Mouse (Mus musculus) C3H10T1/2 (cell line): ENCODE data around the gene Synj2bp. TPM values are rescaled to one million over a fixed set of nuclear protein-coding genes. Genes with fewer than 3 reads are reported as not detected.

Source experiments
- polyA plus RNA-seq, 2 experiments: library from polyadenylated mRNA; unstranded; fragments of >200 nt; fragmentation: generic; extraction: Trizol; gene quantifications; one replicate each; pipeline ENCODE4 v1.2.1; 2012; ENCODE audit warnings: missing spikeins in 2 of 2

The Synj2bp gene
- 1 to 10 TPM; 4.7 to 9.7 TPM for polyA plus RNA-seq

DNA sequence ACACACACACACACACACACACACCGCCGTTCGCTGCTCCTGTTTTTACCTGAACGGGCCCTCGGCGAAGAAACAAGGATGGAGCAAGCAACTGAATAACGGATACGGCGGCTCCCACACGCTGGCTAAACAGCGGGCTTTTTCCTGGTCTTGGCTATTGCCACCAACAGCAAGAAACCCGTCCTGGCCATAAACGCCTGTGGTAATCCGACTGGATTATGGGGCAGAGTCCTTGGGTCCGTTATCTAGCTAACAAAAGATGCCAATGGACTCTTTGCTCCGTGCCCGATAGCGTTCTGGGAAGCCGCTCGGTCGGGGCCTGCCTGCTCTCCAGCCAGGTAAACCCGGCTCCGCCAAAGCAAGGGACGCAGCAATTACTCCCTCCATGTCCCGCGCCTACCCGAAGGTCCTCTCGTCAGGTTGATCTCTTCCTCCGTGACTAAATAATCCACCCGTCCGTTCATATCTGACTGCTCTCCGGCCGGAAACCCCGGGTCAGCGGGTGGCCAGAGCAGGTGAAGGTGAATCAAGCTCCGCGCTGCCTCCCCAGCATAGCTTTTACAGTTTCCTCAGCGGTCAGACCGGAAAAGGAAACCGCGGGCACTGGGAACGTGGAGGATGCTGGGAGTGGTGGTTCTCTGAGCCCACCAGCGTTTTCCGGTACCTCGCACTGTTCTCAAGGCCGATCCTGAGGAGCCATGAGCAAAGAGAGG, at the start of gene Synj2bp, which contains the start of gene Gm20498:
Gene Synj2bp, minus strand, starts transcription at position 596 of the 713 bp plus-strand sequence.
Gene Gm20498, minus strand, starts transcription at position 590 of the 713 bp plus-strand sequence.

DNA sequence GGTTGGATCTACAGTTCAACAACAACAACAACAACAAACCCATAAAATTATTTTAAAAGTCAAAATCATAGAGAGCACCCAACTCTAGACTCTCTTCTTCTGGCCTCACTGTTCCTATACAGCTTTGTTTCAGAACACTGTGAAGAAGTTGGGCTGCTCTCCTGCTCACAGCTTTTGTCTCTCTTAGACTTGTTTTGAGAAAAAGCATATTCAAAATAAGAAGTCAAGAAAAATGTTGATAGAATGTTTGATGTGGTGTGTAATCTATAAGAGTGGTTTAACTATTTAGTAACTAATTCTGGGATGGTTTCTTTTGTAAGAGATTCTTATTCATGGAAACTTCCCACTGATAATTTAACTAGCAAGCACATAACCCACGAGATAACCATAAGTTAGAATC, 35.7 kb upstream of the Synj2bp start, which contains the start of gene Adam21:
Gene Adam21, minus strand, starts transcription at position 101 of the 400 bp plus-strand sequence.

DNA sequence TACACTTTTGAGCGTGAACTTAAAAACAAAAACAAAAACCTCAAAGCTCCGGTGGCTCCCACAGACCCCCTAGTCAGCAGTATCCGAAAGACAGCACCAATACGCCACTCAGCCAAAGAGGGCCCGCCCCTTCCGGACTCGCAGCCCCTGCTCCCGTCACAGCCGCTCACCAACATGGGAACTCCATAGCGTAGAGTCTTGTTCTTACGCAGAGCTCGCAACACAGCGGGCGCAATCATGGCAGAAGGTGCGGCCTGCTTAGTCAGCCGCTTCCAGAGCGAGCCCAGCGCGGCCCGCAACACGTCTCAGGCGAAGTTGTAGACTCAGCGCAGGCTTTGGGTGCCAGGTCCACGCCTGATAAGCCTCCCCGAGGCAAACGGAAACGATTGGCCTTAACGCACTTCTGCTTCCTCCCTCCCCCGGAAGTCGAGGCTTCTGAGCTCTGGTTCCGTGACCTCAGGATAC, 48.0 kb downstream of the Synj2bp start, which contains the start of gene Cox16:
Gene Cox16, minus strand, starts transcription at position 401 of the 465 bp plus-strand sequence.

Other genes with a start within 250 kb of the Synj2bp start
- gene Slc8a3, start 199.7 kb downstream of the Synj2bp start, polyA plus RNA-seq = under 1 TPM; 0.01 to 0.08 TPM
- under 1 TPM; 0.02 to 0.27 TPM for gene Gm4787, start 153.4 kb downstream of the Synj2bp start, polyA plus RNA-seq
- gene Adam4, start 111.0 kb downstream of the Synj2bp start, polyA plus RNA-seq = under 1 TPM in 1 of 2 experiments, not detected in 1; 0.32 TPM
- gene Cox16, start 47.8 kb downstream of the Synj2bp start, polyA plus RNA-seq = 10 to 100 TPM; 19.8 to 74.8 TPM
- gene Gm20498, start within 50 bp of the Synj2bp start, polyA plus RNA-seq = 10 to 100 TPM in 1 of 2 experiments, 1 to 10 TPM in 1; 7.7 to 17.5 TPM
- gene Adam21, start 35.6 kb upstream of the Synj2bp start, polyA plus RNA-seq = under 1 TPM in 1 of 2 experiments, not detected in 1; 0.05 TPM
- gene Med6, start 62.1 kb upstream of the Synj2bp start, polyA plus RNA-seq = 10 to 100 TPM in 1 of 2 experiments, 1 to 10 TPM in 1; 1.8 to 25.5 TPM
- under 1 TPM; 0.45 to 0.98 TPM for gene Ttc9, start 98.3 kb upstream of the Synj2bp start, polyA plus RNA-seq
- under 1 TPM in 1 of 2 experiments, not detected in 1; 0.01 TPM for gene Map3k9, start 248.3 kb upstream of the Synj2bp start, polyA plus RNA-seq